Mouse (Mus musculus) cerebellum, adult 2 months (tissue): ENCODE data around the gene Tenm3.

Experiments
- CTCF ChIP-seq: fragments of 200-500 bp; IDR thresholded peaks from 2 replicates; pipeline ENCODE4 v1.5.1; 2011; ENCODE audit warnings: low read depth, mild to moderate bottlenecking, control low read depth, low read length, moderate library complexity, borderline replicate concordance; ENCODE audit not compliant: insufficient read depth
- POLR2A ChIP-seq: fragments of 200-500 bp; IDR thresholded peaks from 2 replicates; pipeline ENCODE4 v1.6.1; 2011; ENCODE audit warnings: low read length, control low read depth, borderline replicate concordance; ENCODE audit not compliant: insufficient read depth

- no peak for TF ChIP-seq CTCF
- TF ChIP-seq POLR2A, result no peak
These were observed 5.4 kb upstream of the Tenm3 start for GRCm38 (mm10) chr8:48849091-48849616.
